Mouse (Mus musculus) bone marrow, adult 2 months (tissue): ENCODE results near the gene Acads.

Experiments used
- CTCF ChIP-seq: fragments of 200-500 bp; IDR thresholded peaks from 2 replicates; pipeline ENCODE4 v1.5.1; 2011; ENCODE audit warnings: low read length, control low read depth; ENCODE audit not compliant: control insufficient read depth, insufficient read depth
- POLR2A ChIP-seq: fragments of 200-500 bp; IDR thresholded peaks from 2 replicates; pipeline ENCODE4 v1.6.1; 2011; ENCODE audit warnings: low read depth, mild to moderate bottlenecking, control low read depth, low read length, borderline replicate concordance; ENCODE audit not compliant: control insufficient read depth

DNA sequence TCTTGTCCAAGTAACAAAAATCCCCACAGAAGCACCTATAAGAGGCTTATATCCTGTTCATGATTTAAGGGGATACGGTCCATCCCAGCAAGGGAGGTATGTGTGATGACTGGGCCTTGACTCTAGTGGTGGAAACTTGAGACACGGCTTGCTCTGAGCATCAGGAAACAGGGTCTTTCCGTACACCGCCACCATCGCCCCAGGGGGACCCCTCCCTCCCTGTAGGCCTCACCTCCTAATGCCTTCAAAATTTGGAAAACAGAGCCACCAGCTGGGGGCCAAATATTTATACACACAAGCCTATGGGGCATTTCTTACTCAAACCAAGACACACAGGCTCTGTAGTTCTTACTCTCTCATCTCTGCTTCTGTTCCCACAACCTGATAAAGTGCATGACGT lies 27.4 kb downstream of the Acads start:
- no peak for TF ChIP-seq CTCF
- TF ChIP-seq POLR2A: no peak
